Mouse (Mus musculus) hindlimb bud, embryonic 11.5 days (tissue): Measurements from ENCODE around the gene Ankrd27.

Source experiments
- DNase-seq: peaks from one replicate; pipeline ENCODE4 v3.0.0-alpha.2; 2012; ENCODE audit warnings: low read depth, low spot score; ENCODE audit errors: extremely low spot score

Gene Ankrd27

GRCm38 (mm10) chr7:35583476-35584025 is 2.5 kb upstream of the Ankrd27 start:
- no peak for DNase-seq

DNA sequence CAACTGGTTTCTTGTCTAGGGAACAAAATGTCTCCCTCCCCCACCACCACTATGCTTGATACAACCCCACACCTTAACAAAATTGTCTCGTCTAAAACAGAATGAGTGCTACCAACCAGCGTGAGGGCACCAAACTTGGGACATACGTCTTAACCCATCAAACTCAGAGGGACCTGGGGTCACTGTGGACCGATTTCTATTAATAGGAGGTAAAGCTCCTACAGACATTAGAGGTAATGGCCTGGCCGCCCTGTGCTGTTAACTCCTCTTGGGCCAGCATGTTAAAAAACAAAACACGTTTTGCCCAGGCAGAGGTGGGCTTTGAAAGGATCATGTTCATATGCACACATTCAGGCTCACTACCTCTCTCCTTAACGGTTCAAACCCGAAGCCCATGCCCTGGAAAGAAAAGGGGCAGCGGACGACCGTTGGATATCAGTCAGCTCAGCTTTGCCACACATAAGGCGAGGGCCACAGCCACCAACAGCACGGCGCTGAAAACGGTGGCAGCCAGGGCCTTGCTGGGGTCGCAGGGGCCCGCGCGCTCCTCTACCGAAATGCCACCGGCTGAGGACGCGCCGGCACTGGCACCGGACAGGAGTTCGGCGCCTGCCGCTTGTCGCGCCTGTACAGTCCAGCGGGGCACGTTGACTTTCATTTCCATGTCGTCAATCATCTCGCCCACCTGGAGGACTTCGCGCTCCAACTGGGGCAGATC is 1.8 kb upstream of the Ankrd27 start:
- DNase-seq: no peak

- no peak for DNase-seq
Measured at GRCm38 (mm10) chr7:35584786-35585190, 1.3 kb upstream of the Ankrd27 start.

DNA sequence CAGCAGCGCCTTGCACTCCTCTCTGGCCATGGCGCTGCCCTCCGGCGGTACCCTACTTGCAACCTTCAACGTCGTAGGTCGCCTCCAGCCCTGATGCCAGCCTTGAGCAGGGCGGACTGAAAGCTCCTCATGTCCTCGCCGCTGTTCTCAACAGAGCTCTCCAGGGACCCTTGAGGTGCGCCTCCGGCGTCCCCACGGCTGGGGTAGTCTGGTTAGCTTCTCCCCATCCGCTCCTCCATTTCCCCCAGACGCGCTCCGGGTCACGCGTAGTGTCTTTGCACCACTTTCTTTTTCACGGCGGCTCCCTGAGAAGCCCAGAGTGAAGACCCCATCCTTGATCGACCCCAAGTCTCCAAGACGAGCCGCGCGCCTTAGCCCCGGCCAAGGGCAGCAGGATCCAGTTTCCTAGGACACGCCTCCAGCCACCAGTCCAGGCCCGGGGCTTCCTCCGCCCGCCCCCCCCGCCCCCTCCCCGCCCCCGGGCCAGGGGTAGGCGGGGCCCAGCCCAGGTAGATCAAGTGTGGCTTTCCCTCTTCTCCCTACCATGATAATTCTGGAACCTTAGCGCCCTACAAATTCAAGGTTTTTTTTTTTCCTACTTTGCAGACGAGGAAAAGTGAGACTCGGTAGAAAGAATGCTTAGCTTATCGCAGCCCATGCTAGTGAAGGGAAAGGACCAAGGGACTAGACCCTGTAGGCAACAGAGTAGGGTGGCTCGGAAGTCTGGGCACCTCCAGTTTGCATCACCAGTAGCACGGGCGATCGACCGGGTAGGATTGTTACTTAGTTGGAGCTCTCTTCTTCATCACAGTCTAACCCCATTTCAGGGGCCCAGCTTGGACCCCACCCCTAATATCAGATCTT is 621 bp upstream of the Ankrd27 start, which contains the start of gene Rgs9bp:
Gene Rgs9bp, minus strand, starts transcription at position 392 of the 864 bp plus-strand sequence.
- peak; percentile 44 for DNase-seq

DNA sequence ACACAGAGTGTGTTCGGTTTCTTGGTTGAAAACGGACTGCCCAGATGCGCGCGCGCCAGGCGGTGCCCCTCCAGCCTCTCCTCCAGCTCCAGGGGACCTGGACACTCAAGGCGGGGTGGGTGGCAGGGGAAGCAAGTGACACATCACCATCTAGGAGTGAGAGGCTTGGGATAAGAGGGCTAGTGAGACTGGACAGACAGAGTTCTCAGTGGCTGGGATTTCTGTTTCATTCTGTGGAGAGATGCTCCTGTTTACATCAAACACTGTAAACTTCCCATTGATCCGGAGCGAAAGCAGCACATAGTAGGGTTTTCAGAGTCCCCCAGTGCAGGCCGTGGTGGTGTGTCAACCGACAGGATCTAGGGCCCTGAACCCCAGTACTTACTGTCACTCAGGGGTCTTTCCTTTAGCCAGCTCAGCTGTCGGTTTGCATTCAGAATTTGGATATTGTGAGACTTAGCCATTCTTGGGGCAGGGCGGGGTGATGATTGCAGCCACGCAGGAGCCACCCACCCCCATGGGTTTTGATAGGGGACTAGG is 932 bp downstream of the Ankrd27 start:
- DNase-seq: no peak

- no peak for DNase-seq
Measured at GRCm38 (mm10) chr7:35587728-35588127, 1.7 kb downstream of the Ankrd27 start.

- no peak for DNase-seq
Measured at GRCm38 (mm10) chr7:35588680-35589428, 2.8 kb downstream of the Ankrd27 start.

DNA sequence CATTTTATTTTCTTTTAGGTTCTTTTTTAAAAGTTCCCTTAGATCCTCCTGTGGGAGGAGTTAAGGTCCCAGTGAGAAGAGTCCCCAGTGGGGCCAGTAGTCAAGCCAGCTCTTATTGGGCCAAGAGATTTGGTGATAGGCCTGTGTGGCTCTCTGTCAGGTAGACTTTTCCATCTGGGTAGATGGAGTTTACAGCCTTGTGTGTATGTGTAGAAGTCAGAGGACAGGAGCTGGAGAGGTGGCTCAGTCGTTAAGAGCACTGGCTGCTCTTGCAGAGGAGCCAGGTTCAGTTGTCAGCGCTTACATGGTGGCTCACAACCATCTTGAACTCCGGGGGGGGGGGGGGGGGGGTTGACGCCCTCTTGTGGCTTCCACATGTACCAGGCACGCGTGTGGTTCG is 3.4 kb downstream of the Ankrd27 start:
- DNase-seq: no peak

- DNase-seq: no peak
Measured at GRCm38 (mm10) chr7:35590731-35591191, 4.7 kb downstream of the Ankrd27 start.

- no peak for DNase-seq
Measured at GRCm38 (mm10) chr7:35594311-35594710, 8.3 kb downstream of the Ankrd27 start.

GRCm38 (mm10) chr7:35599492-35599891 is 13.4 kb downstream of the Ankrd27 start:
- DNase-seq: no peak

DNA sequence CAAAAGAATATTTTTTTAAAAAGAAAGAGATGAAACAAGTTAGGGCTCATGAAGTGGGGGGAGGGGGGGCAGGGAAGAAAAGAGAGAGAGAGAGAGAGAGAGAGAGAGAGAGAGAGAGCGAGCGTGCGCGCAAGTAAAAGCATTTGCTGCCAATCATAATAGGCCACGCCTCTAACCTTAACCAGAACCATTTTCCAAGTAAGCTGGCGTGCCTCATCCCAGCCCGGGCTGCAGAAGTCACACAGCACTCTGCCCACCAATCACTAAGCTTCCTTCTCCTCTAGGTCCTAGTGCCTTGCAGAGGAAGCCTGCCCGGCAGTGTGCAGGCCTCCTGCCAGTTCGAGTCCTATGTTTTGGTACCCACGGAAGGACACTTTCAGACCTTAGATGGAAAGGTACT is 14.0 kb downstream of the Ankrd27 start:
- no peak for DNase-seq

DNA sequence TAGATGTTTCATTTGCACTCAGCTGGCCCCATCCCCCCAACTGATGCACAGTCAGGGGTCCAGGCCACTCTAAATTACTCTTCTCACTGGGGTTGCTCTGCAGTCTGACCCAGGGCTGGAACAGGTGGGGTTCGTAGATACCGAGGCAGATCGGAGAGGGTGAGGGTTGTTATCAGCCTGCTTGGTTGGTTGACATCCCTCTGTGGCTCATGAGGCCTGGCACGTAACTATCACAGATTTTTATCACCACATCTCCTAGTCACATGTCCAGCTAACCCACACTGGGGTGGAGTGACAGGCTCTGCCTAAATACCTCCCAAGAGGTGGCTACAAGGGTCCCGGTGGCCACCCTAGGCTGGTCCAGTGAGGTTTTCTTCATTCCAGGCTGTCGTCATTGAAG is 15.1 kb downstream of the Ankrd27 start:
- DNase-seq: no peak

GRCm38 (mm10) chr7:35602766-35603165 is 16.7 kb downstream of the Ankrd27 start:
- DNase-seq: no peak

- DNase-seq: no peak
Measured at GRCm38 (mm10) chr7:35606816-35607215, 20.8 kb downstream of the Ankrd27 start.

- DNase-seq: no peak
Measured at GRCm38 (mm10) chr7:35609245-35609644, 23.2 kb downstream of the Ankrd27 start.

- DNase-seq: no peak
Measured at GRCm38 (mm10) chr7:35617513-35617912, 31.5 kb downstream of the Ankrd27 start.

DNA sequence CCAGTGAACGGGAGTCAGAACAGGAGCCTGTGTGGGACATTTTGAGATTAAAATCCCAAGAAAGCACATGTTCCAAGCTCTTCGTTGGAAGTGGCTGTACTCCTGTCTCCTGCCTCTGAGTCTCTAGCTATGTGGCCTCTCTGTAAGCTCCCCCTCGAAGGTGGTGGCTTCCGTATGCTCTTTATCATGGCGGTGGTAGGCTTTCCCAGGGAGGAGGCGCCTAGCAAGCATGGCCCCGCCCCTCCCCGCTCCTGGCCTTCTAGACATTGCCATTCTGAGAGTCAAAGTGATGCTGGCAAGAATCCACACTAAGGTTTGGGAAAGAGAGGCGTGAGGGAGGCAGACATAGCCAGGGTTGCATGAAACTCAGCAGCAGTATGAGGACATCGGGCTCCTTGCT is 36.6 kb downstream of the Ankrd27 start:
- no peak for DNase-seq

DNA sequence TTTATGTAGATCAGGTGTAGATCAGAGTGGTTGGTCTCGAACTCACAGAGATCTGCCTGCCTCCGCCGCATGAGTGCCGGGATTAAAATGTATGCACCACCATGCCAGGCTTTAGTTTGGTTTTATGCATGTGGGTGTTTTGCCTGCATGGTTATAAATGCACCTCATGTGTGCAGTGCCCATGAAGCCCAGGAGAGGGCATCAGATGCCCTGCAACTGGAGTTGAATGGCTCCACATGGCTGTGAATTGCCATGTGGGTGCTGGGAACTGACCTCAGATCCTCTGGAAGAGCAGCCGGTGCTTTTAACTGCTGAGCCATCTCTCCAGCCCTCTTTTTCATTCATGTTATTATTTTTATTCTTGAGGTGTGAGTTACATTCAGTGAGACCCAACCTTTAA is 40.0 kb downstream of the Ankrd27 start:
- no peak for DNase-seq

GRCm38 (mm10) chr7:35627371-35627770 is 41.3 kb downstream of the Ankrd27 start:
- DNase-seq: no peak

GRCm38 (mm10) chr7:35628496-35628895 is 42.5 kb downstream of the Ankrd27 start:
- no peak for DNase-seq
